Mouse (Mus musculus) lung, embryonic 15.5 days (tissue): ENCODE results near the gene Sec24d. TPM values are rescaled to one million over a fixed set of nuclear protein-coding genes. Genes with fewer than 3 reads are reported as not detected.

Source experiments
- ATAC-seq: fragments of 200-750 bp; cut with Nextera tagmentation; 2 replicates; pipeline ENCODE4 v1.8.0; 2017; ENCODE audit warnings: moderate number of reproducible peaks, borderline replicate concordance; ENCODE audit not compliant: low FRiP score, low TSS enrichment; ENCODE audit errors: extremely low read depth
- H3K27ac ChIP-seq: fragments of 300-500 bp; sonication (generic); 2 replicates; pipeline ENCODE4 v1.5.1; 2015; ENCODE audit warnings: moderate library complexity, mild to moderate bottlenecking, inconsistent platforms
- H3K27me3 ChIP-seq: fragments of 300-500 bp; sonication (generic); 2 replicates; pipeline ENCODE4 v1.6.1; 2015; ENCODE audit warnings: inconsistent platforms
- H3K36me3 ChIP-seq: fragments of 300-500 bp; sonication (generic); 2 replicates; pipeline ENCODE4 v1.6.1; 2015; ENCODE audit warnings: inconsistent platforms
- H3K4me1 ChIP-seq: fragments of 300-500 bp; sonication (generic); 2 replicates; pipeline ENCODE4 v1.6.1; 2015; ENCODE audit warnings: inconsistent platforms
- H3K4me2 ChIP-seq: fragments of 300-500 bp; sonication (generic); 2 replicates; pipeline ENCODE4 v1.6.1; 2015; ENCODE audit warnings: inconsistent platforms, mild to moderate bottlenecking, moderate library complexity
- H3K4me3 ChIP-seq: fragments of 300-500 bp; sonication (generic); 2 replicates; pipeline ENCODE4 v1.5.1; 2015; ENCODE audit warnings: mild to moderate bottlenecking, inconsistent platforms
- H3K9ac ChIP-seq: fragments of 300-500 bp; sonication (generic); 2 replicates; pipeline ENCODE4 v1.6.1; 2015; ENCODE audit warnings: inconsistent platforms
- H3K9me3 ChIP-seq: fragments of 300-500 bp; sonication (generic); 2 replicates; pipeline ENCODE4 v1.6.1; 2016; ENCODE audit warnings: inconsistent platforms
- WGBS: fragments of 180-500 bp; shearing (Covaris S2); methylation state at CpG from one replicate; pipeline ENCODE4 v1.1.7; 2015; 5-methylcytosine and 5-hydroxymethylcytosine counted together
- polyA plus RNA-seq: library from polyadenylated mRNA; unstranded; fragments of >200 nt; fragmentation: Nextera tagmentation; extraction: Ambion mirVana; gene quantifications from 2 replicates; pipeline ENCODE4 v1.2.1, GENCODE M21; 2015

The Sec24d gene
- polyA plus RNA-seq, result 67.2 and 75.2 TPM in 2 replicates

DNA sequence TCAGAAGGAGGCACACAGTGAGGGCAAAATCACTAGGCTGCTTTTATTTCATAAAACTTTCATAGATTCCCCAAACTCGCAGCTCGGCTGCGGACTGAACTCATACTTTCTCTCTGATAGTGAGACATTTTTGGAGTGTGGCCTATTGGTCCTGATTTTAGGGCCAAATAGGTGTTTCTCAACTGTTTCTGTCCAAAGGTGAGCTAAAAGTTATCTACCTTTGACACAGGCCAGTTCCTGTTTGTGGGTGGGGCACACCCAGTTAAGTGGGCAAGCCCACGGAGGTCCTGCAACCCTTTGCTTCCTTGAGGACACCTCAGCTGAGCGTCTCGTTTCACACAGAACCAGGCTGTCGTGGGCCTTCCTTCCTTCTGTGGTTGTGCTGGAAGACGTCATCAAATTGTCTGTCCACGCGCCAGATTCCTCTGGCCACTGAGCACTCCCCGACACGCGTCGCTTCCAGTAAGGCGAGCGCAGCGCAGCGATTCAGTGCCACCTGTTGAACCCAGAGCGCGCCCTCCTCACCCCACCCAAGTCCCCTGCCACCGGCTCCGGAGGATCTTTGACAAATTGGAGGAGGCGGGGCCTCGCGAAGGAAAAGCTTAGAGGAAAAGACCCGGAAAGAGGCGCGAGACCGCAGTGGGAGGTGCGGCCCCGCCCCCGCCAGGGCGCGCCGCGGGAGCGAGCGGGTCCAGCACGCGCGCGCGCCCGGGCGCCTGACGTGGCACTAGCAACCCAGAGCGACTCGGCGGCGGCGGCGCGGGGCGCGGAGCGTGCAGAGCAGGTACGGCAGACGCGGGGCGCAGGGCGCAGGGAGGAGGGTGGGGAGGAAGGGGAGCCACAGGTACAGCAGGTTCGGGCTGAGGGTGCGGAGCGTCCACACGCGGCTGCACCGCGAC, at the start of gene Sec24d:
Sec24d (plus strand) TSS at position 703 of the 899 bp plus-strand sequence.
- WGBS, result 2% methylated on average over 68 of the region's 68 CpGs

DNA sequence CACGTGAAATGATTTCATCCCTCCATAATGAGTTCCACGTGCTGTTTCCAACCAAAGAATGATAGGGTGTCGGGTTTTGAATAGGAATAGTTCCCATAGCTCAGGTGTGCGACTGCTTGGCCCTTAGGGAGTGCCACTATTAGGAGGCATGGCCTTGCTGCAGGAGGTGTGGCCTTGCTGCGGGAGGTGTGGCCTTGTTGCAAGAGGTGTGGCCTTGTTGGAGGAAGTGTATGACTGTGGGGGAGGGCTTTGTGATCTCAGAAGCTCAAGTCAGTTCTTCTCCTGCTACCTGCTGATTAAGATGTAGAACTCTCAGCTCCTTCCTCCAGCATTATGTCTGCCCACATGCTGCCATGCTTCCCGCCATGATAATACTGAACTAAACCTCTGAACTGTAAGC, 48.6 kb upstream of the Sec24d start:
- Histone ChIP-seq H3K27me3 (no peaks in the 10 kb centered on the region), H3K4me1 (no peaks in the 10 kb centered on the region), H3K9ac (no peak overlapping the region), H3K4me3 (no peak overlapping the region), H3K4me2 (no peak overlapping the region), H3K27ac (no peak overlapping the region), H3K36me3 (no peaks in the 10 kb centered on the region), H3K9me3 (no peaks in the 10 kb centered on the region)
- WGBS, result 52% methylated on average over 6 of the region's 6 CpGs
- ATAC-seq, result no peak

More for the DNA sequence above, at the start of gene Sec24d:
- peak within 1 kb of the TSS; percentile 72 for H3K4me2 ChIP-seq
- H3K36me3 ChIP-seq, result peaks cover 21% of the 10 kb centered on the region
- ATAC-seq, result peak; percentile 87
- no peaks in the 10 kb centered on the region for H3K9me3 ChIP-seq
- peak within 1 kb of the TSS; percentile 69 for H3K27ac ChIP-seq
- H3K27me3 ChIP-seq, result no peaks in the 10 kb centered on the region
- H3K9ac ChIP-seq, result peak within 1 kb of the TSS; percentile 55
- H3K4me3 ChIP-seq, result peak within 1 kb of the TSS; percentile 61
- H3K4me1 ChIP-seq, result peaks cover 4% of the 10 kb centered on the region; the same call in 1 of the 2 replicates

DNA sequence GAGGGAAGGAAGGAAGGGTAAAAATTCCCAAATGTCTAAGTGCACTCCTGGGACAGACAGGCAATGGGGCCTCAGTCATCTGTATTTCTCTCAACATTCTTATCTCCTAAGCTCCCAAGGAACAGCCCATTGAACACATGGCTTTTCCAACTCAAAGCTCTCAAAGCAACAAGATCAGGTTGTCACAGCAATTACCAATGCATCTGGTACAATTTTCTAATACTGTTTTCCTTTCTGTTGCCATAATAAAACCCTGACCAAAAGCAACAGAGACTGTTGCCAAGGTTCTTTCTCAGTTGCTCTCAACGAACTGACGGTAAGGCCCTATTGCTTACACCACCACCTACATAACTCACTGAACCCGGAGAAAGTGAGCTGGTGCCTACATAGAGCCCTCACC, 40.0 kb upstream of the Sec24d start:
- 82% methylated on average over 3 of the region's 3 CpGs for WGBS
- H3K9ac ChIP-seq, result no peak overlapping the region
- no peak overlapping the region for H3K4me2 ChIP-seq
- no peaks in the 10 kb centered on the region for H3K4me1 ChIP-seq
- H3K36me3 ChIP-seq, result no peaks in the 10 kb centered on the region
- ATAC-seq, result no peak
- no peaks in the 10 kb centered on the region for H3K9me3 ChIP-seq
- no peaks in the 10 kb centered on the region for H3K27me3 ChIP-seq
- H3K27ac ChIP-seq, result no peak overlapping the region
- H3K4me3 ChIP-seq, result no peak overlapping the region

DNA sequence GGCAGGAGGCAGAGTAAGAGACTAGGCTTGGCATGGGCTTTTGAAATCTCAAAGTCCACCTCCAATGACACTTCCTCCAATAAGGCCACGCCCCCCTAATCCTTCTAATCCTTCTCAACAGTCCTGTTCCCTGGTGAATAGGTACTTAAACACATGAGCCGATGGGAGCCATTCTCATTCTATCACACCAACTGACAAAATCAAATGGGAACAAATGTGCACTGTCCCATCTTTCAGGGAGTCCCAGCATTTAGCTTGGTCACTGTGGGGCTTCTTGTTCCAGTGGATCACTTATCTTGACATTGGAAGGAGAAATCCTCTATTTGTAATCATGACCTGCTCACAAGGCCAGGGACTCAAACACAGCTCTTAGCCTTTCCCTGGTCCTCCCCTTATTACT, 35.6 kb upstream of the Sec24d start:
- Histone ChIP-seq H3K4me3 (no peak overlapping the region), H3K27me3 (peaks cover 3% of the 10 kb centered on the region; the same call in 1 of the 2 replicates), H3K4me1 (peaks cover 6% of the 10 kb centered on the region), H3K36me3 (no peaks in the 10 kb centered on the region), H3K9me3 (no peaks in the 10 kb centered on the region), H3K4me2 (no peak overlapping the region), H3K27ac (no peak overlapping the region), H3K9ac (no peak overlapping the region)
- ATAC-seq, result no peak
- WGBS, result 85% methylated on average over 2 of the region's 2 CpGs

DNA sequence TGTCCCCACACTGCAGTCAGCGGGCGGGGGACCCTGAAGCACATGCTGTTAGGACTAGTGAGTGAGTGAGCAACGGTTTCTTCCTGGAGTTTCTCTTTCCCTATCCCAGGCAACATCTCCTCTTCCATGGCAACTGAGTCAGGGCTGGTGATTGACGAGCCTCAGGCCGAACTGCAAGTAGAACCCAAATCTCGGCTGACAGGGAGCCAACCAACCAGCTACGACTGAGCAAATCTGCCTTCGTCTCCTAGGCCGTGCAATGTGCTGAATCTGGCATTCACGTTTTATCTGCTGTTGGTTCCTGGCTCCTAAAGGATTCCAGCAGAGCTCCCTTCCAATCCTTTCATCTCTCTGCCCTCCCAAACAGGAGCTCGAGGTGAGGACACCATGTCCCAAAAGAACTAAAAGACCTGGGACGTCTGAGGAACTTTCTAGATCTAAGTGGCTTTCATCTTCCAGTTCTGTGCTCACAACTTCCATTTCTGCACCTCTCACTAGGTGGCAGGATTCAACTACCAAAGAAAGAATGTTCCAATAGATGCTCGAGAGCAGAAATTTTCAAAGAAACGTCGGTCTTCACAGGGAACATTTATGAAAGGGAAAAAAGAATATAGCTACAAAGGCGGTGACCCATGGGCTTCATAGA, 32.9 kb upstream of the Sec24d start:
- ATAC-seq, result no peak
- Histone ChIP-seq H3K4me1 (peaks cover 12% of the 10 kb centered on the region), H3K27me3 (peaks cover 12% of the 10 kb centered on the region; the same call in 1 of the 2 replicates), H3K27ac (no peak overlapping the region), H3K4me3 (peak overlapping the region; percentile 9; the same call in 1 of the 2 replicates), H3K36me3 (no peaks in the 10 kb centered on the region), H3K4me2 (peak overlapping the region; percentile 19; the same call in 1 of the 2 replicates), H3K9me3 (no peaks in the 10 kb centered on the region), H3K9ac (no peak overlapping the region)
- WGBS, result 40% methylated on average over 16 of the region's 16 CpGs

DNA sequence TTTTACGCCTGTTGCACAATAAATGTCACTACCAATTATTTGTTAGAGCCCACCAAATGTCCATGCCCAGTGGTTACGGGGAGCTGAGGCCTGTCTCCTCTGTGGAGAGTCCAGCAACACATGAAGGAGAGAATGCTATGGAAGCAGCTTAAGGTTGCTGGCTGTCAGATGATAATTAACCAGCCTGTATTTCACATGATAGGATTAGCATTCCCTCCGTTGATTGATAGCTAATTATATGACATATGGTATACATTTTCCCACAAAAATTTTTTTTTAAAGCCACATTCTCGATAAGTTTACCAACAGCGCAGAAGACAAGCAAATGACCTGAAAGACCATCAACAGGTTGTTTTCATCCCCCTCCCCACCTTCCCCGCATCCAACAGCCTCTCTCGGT, 31.8 kb upstream of the Sec24d start:
- no peak overlapping the region for H3K27ac ChIP-seq
- peak overlapping the region; percentile 71 for H3K4me2 ChIP-seq
- peak overlapping the region; percentile 40 for H3K9ac ChIP-seq
- H3K9me3 ChIP-seq, result no peaks in the 10 kb centered on the region
- peaks cover 12% of the 10 kb centered on the region; the same call in 1 of the 2 replicates for H3K27me3 ChIP-seq
- no peak for ATAC-seq
- 29% methylated on average over 7 of the region's 7 CpGs for WGBS
- H3K4me3 ChIP-seq, result peak overlapping the region; percentile 44
- no peaks in the 10 kb centered on the region for H3K36me3 ChIP-seq
- H3K4me1 ChIP-seq, result peaks cover 12% of the 10 kb centered on the region

DNA sequence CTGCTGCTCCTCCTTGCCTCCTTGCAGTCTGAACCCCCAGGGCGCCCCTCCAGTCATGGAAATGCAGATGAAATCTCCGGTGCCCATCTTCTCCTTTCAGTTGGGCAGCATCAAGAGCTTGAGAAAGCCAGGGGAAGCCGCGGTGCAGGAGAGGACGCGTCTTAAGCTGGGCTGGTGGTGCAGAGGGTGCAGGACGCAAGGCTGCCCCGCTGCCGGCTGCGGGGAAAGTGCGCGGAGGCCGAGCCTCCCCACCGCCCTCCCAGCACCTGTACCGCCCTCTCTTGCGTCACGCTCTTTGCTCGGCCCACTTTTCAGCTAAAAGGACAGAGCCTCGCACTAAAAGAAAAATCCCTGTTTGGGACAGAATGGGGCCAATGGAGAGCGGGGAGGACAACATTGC, 31.3 kb upstream of the Sec24d start, which contains the start of gene Synpo2:
Synpo2 (minus strand) TSS at position 229 of the 400 bp plus-strand sequence.
- Histone ChIP-seq H3K9me3 (no peaks in the 10 kb centered on the region), H3K4me3 (peak within 1 kb of the TSS; percentile 44), H3K4me2 (peak within 1 kb of the TSS; percentile 71), H3K27ac (no peak within 1 kb of the TSS), H3K9ac (peak within 1 kb of the TSS; percentile 40), H3K4me1 (peaks cover 12% of the 10 kb centered on the region), H3K36me3 (no peaks in the 10 kb centered on the region), H3K27me3 (peaks cover 12% of the 10 kb centered on the region; the same call in 1 of the 2 replicates)
- ATAC-seq, result peak; percentile 76; the same call in 1 of the 2 replicates
- WGBS, result under 1% methylated on average over 20 of the region's 20 CpGs

DNA sequence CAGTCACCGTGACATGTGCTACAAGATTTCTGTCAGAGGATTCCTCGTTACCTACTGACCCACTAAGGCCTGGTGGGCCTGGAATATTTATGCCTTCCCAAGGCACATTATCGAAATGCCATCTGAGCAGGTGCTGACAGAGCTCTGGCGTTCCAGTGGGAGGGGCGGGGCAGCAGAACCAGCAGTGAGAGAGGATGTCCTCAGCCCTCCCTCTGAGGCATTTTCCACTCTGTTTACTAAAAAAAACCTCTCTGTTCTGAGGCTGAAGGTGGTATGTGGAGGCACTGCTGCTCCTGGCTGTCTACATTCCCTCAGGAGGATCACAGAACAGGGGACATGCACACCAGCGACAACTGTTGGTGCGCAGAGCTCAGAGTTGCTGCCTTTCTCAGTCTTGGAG, 30.2 kb upstream of the Sec24d start:
- H3K27ac ChIP-seq, result no peak overlapping the region
- WGBS, result 24% methylated on average over 7 of the region's 7 CpGs
- peaks cover 12% of the 10 kb centered on the region; the same call in 1 of the 2 replicates for H3K27me3 ChIP-seq
- H3K9ac ChIP-seq, result no peak overlapping the region
- no peaks in the 10 kb centered on the region for H3K36me3 ChIP-seq
- H3K4me2 ChIP-seq, result no peak overlapping the region
- H3K9me3 ChIP-seq, result no peaks in the 10 kb centered on the region
- no peak overlapping the region for H3K4me3 ChIP-seq
- H3K4me1 ChIP-seq, result peaks cover 12% of the 10 kb centered on the region
- ATAC-seq, result peak; percentile 23; the same call in 1 of the 2 replicates

DNA sequence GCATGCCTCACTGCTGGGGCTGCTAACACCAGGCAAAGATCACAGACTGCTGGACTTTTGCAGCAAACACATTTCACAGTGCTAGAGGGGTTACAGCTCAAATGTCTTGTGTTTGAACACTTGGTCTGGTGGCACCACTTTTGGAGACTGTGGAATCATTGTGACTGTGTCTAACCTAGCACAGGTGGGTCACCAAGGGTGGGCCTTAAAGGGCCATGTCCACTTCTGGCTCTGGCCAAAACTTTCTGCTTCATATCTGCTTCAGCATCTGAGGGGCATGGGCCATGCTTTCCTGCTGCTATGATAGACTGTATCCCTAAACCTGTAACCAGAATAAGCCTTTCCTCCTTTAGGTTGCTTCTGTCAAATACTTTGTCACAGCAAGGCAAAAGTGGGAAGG, 29.8 kb upstream of the Sec24d start:
- ATAC-seq, result no peak
- no peak overlapping the region for H3K9ac ChIP-seq
- H3K27ac ChIP-seq, result no peak overlapping the region
- no peaks in the 10 kb centered on the region for H3K36me3 ChIP-seq
- no peak overlapping the region for H3K4me2 ChIP-seq
- peaks cover 12% of the 10 kb centered on the region for H3K4me1 ChIP-seq
- no peak overlapping the region for H3K4me3 ChIP-seq
- peaks cover 12% of the 10 kb centered on the region; the same call in 1 of the 2 replicates for H3K27me3 ChIP-seq
- H3K9me3 ChIP-seq, result no peaks in the 10 kb centered on the region

DNA sequence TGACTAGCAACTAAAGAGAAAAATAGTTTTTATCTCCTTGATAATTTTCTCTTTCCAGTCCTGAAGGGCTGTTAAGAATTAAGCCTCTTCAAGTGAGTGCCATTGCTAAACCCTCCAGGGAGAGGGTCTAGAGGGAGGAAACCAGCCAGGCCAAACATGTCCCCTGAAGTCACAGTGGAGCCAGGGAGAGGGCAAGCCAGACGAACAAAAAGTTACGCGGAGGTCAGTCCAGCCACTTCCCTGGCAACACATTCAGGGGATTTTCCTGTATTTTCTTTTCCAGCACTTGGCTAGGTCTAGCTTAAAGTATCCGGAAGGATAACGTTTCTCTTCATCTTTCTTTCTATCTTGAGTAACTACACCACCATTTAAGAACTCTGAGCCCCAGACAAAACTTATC, 22.9 kb upstream of the Sec24d start:
- Histone ChIP-seq H3K9ac (no peak overlapping the region), H3K4me3 (no peak overlapping the region), H3K4me2 (no peak overlapping the region), H3K36me3 (no peaks in the 10 kb centered on the region), H3K4me1 (0 out of 2 replicates have a peak, but pooled peaks cover 4% of the 10 kb centered on the region), H3K27ac (no peak overlapping the region), H3K9me3 (no peaks in the 10 kb centered on the region), H3K27me3 (no peaks in the 10 kb centered on the region)
- no peak for ATAC-seq
- 29% methylated on average over 5 of the region's 5 CpGs for WGBS

DNA sequence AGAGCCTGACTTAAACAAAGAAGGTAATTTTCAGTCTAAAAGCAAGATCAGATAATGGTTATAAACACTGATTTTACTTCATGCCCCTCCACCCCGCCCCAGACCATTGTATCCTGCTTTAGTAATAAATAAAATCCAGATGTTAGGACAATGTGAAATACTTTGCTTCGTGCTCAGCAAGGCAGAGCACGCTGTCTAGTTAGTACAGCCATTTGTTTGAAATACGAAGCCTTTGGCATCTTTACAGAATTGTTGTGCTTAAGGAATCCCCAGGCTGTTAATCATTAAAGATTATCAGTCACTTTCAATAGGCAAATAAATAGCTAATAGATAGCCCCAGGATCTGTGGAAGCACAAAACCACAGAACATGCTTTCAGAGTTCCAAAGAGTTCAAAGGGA, 21.6 kb upstream of the Sec24d start:
- H3K36me3 ChIP-seq, result no peaks in the 10 kb centered on the region
- WGBS, result 30% methylated on average over 4 of the region's 4 CpGs
- H3K4me1 ChIP-seq, result 0 out of 2 replicates have a peak, but pooled peaks cover 4% of the 10 kb centered on the region
- ATAC-seq, result no peak
- no peak overlapping the region for H3K9ac ChIP-seq
- H3K4me3 ChIP-seq, result no peak overlapping the region
- H3K27me3 ChIP-seq, result no peaks in the 10 kb centered on the region
- H3K4me2 ChIP-seq, result no peak overlapping the region
- no peaks in the 10 kb centered on the region for H3K9me3 ChIP-seq
- no peak overlapping the region for H3K27ac ChIP-seq
